Mouse (Mus musculus) left cerebral cortex, postnatal 4 days (tissue): ENCODE measurements around the gene Tbx6. TPM values are rescaled to one million over a fixed set of nuclear protein-coding genes. Genes with fewer than 3 reads are reported as not detected.

Experiments
- DNase-seq: peaks from one replicate; pipeline ENCODE4 v3.0.0-alpha.2; 2022
- intact Hi-C: fragments of 180-260 bp; cut with DNase I; formaldehyde crosslinking; loops from one replicate; pipeline ENCODE4 v1.15.1; 2025
- total RNA-seq, 2 experiments: library from RNA; stranded (reverse); gene quantifications; 2 replicates each; pipeline ENCODE4 v1.2.3; 2021

Tbx6 gene
- total RNA-seq, 2 experiments from 2014 or later, result 0.40 to 0.58 TPM

DNA sequence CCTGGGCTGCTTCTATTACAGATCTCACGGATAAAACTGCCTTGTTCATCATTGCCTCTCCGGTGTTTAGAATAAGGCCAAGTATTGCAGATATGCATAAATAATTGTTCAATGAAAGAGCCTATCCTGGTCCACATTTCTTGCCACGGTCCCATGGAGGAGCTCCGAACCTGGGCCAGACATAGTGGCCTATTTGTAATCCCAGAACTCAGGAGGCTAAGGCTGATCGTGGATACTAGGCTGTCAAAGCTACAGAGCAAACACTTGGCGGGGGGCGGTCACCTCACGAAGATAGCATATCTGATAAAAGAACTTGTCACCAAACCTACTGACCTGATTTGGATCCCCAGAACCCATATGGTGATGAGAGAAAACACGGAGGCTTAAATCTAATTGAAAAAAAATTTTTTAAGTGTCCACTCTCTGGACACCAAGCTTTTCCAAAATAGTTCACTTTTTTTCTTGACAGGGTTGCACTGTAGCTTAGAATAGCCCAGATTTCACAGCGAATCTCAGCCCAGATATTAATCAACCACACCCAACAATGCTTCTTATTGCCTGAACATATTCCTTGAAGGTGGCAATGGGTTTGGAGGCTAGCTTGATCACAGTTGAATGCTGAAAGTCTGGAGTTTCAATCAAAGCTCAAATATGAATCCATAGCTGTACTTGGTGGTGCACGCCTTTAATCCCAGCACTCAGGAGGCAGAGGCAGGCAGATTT lies 11.6 kb downstream of the Tbx6 start:
- intact Hi-C loops, result no loop called here
- no peak for DNase-seq

DNA sequence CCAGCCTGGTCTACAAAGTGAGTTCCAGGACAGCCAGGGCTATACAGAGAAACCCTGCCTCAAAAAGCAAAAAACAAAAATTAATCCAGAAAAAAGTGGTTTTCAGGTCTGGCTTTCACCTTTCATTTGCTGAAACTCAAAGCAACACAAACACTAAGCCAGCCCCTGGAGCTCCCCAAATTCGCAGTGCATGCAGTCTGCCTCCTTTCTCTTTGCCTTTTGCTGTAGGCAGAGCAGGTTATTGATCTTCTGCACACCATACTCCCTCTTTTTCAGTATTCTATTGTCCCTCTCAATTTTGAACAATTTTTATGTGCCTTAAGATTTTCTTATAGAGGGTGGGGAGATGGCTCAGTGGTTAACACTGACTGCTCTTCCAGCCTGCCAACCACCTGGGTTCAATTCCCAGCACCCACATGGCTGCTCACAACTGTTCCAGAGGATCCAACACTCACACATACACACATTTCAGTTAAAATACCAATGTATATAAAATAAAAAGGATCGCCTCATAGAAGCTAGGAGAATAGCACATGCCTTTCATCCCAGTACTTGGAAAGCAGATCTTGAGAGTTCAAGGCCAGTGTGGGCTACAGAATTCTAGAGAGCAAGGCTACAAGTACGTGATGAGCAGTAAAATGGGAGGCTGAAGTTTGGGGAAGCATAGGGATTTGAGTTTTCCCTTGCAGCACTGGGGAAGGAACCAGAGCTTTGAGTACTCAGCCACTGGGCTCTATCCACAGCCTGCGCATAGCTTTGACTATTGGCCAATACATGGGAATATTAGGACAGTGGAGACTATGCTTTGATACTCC lies 12.4 kb downstream of the Tbx6 start:
- DNase-seq, result no peak

DNA sequence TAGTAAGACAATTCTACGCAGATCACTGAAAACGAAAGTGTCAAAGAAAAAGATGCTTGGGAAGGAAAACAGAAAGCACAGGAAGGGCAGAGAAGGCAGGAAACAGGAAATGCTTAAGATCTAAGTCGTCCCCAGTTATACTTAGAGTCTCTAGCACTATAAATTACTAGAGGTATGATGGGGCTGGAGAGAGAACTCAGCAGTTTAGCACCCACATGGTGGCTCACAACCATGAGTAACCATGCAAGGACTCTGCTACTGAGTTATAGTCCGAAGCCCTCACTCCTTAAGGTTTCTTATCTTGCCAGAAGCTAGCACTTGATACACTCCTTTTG lies 13.0 kb downstream of the Tbx6 start:
- no peak for DNase-seq
- intact Hi-C loops, result no loop called here

More for the DNA sequence above, 12.4 kb downstream of the Tbx6 start:
- intact Hi-C loops, result no loop called here

DNA sequence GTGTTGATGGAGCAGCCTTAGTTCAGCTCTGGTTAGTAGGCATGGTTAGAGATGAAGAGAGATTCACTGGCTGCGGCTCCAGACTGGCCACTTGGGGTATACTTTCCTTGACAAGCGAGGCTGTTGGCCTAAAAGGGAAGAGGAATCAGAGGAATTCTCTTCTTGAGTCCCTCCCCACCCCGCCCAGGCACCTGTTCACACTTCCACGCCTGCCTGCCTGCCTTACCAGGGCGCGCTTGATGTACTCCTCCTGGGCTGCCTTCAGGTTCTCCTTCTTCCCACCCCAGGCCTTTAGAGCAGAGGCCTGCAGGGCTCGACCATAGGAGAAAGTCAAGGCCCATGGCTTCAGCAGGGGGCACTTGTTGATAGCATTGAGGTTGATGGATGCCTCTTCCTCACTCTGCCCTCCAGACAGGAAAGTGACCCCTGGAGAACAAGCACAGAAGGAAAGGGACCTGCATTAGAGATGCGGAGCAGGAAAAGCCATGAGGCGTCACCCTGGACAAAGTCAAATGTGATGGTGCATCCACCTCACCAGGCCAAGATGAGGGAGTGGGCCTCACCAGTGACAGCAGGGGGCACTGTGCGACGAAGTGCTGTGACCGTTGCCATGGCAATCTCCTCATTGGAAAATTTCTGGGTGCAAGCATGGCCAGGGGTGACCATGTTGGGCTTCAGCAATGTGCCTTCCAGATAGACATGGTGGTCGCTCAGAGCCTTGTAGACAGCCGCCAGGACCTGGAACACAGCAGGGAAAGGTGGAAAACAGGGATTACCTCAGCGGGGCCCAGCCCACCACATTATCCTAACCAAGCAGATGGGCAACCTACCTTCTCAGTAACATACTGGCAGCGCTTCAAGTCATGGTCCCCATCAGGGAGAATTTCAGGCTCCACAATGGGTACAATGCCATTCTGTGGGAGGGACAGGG lies 14.4 kb downstream of the Tbx6 start:
- no peak for DNase-seq
- intact Hi-C loops, result no loop called here

DNA sequence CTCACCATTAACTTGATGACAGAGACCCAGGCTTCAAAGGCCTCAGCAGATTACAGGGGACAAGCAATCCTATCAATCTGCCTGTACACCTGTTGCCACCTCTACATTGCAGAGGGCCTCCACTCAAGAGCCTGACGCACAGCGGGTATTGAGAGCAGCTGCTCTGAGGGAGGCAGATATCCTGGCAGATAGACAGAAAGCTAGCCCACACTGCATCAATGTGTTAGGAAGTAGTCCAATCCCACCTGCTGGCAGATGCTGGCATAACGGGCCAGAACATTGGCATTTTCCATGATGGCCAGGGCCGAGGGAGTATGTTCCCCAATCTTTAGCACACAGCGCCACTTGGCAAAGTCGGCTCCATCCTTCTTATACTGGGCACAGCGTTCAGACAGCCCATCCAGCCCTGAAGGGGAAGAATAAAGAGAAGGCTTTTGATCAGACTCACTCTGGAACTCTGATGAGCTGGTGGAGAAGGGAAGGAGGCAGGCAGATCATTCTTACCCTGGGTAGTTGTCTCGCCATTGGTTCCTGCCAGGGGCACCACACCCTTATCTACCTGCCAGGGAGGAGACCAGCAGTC lies 15.2 kb downstream of the Tbx6 start:
- DNase-seq, result peak; percentile 79
- intact Hi-C loops, result no loop called here

DNA sequence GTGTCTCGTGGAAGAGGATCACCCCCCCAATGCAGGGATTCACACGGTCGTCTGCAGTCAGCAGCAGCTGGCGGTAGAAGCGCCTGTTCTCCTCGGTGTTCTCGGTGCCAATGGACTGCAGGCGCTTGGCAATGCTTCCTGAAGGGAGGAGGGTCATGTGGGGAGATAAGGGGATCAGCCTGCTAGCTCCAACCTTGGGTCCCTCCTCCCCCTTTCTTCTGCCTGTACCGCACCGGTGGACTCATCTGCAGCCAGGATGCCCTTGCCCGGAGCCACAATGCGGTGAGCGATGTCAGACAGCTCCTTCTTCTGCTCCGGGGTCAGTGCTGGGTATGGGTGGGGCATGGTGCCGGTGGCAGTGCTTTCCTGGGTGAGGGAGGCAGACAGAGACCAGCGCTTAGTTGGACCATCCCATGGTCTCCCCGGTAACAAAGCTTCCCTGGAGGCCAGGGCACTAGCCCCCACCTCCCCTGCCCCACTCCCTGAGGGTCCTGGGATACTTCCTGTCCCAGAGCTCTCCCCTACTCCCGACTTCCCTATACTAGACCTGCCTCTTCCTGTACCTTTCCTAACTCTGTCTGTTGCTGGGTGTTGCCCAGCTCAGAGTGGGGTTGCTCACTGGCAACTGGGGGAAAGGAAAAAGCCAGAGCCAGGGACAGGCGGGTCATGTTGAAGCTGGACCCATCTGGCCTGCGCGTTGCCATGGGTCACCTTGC lies 16.3 kb downstream of the Tbx6 start, which contains the start of gene Fam57b:
TSS of gene Fam57b (plus strand) at position 258 of the 716 bp plus-strand sequence.
- intact Hi-C loops, result no loop called here
- peak; percentile 84 for DNase-seq

DNA sequence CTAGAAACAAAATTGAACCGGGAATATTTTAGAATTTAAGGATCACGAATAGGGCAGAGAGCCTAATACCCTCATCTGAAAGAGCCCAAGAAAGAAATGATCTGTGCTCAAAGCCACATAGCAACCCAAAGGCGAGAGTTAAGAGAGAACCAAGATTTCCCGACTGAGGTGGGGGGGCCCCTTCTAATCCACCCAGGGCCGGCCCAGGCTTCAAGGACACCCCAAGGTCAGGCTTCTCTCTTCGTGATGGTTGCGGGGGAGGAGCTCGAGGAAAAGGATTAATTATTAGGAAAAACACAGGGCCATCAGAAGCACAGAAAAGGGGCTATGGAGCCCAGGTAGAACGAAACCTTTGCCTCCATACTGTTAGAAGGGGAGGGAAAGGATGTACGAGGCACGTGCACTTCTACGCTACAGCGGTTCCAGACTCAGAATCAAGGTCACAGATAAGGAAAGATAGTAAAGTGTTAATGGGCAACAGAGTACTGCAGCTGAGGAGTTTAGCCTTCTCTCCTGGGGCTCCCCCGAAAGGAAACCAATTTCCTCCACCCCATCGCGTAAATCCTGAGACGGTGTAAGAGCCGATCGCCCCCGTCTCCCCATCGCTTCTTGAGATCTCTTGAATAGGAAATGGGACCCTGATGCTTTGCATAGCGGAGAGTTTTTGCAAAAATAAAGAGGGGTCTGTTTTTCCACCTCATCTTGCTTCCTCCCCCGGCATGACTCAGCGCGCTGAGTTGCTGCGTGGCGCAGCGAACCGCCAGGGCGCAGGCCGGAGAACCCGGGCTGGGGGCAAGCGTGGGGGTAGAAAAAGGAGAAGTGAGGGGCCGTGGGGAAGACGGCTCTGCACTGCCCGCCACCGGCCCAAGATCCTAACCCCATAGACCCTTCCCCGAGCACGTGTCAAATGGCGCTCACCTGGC lies 17.1 kb downstream of the Tbx6 start:
- intact Hi-C loops, result no loop called here
- no peak for DNase-seq

DNA sequence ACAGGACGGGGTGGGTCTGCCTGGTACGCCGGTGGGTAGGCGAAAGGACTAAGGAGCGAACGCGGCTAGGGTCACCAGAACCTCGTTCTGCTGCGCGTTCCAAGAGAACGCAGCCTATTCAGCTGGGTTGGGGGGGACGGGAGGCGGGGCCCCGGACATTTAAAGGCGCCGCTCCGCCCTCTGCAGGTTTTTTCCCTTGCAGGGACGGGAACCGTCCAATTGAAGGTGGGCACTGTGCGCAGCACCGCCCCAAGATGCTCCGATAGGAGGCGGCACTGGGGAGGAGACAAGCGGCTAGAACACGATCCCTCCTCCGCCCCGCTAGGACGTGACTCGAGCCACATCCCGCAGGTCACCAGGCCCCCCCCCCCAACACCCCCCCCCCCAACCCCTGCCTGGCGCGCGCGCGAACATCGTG lies 17.8 kb downstream of the Tbx6 start:
- DNase-seq, result peak; percentile 97
- intact Hi-C loops, result no loop called here

DNA sequence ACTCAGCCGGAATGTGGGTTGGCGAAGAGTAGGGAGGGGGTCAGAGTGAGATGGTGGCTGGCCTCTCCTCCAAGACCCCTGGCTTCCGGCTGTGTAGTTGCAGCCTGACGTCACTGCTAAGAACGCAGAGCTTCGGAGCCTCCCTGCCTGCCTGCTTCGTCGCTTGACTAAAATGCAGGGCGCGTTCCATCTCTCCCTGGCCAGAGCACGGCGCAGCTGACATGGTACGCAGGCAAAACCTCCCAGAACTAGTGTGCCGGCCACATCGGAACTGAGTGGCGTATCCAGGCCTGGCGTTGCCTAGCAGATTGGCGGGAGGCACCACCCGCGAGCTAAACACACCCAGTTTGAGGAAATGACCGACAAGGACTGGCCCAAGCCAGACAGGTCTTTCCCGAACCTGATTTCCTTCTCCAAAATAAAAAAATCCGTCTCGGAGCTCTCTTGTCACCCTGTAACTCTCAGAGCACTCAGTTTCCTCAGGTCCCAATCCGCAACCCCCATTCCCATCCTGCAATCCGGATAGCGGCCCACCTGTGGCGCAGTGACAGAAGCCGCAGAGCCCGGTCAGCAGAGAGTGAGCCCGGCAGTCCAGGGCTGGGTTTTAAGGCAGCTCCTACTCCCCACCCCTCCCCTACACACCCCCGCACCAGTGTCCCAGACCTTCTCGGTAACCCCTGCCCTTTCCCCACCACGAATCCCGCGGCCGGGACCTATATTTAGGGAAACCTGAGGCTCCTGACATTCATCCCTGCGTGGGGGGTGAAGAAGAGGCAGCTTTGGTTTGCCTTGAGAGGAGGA lies 18.4 kb downstream of the Tbx6 start:
- intact Hi-C loops, result no loop called here
- DNase-seq, result peak; percentile 49

DNA sequence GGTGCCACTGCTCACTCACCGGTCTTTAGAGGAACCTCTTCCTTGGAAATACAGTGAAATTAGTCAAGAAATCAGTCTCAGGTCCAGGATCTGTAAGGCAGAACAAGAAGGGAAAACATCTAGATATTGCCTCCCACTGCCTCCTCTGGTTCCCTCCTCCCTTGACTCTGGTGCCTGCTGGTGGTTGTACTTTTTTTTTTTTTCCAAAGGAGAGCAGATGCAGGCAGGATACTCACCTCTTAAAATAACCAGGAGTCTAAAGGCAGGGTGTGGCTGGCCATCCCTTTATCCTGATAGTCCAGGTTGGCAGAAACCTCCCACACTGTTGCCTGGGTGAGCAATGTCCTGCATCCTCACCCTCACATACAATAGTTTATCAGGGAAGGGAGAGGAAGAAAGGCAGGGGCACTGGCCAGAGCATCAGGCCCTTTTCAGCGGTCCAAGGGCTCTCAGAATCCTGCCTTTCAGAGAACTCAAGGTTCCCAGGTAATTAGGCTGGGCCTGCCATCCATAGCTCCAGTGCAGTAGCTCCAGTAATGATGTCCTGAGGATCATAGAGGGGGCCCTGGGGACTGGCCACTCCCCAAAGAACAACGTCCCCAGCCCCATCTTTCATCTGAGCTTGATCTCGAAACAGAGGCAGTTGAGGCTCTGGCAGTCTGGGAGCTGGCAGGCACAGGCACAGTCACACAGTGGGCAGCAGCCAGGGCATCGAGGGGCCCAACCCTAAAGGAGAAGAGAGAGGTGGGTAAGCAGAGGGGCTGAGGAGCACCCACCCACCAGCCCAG lies 19.2 kb downstream of the Tbx6 start:
- DNase-seq, result no peak
- intact Hi-C loops, result no loop called here

DNA sequence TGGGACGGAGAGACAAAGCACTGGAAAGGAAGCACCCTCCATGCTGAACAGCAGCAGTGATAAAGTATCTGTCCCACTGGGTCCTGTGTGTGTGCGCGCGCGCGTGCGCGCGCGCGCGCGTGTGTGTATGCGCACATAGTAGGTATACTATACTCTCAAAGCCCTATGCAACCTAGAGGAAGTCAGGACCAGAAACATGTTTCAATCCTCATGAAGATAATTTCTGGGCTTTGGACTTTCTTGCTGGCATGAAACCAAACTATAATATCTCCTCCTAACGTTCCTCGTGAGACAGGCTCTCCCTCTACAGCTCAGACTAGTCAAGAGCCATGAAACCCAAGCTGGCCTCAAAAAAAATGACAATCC lies 19.8 kb downstream of the Tbx6 start:
- no peak for DNase-seq
- intact Hi-C loops, result no loop called here

DNA sequence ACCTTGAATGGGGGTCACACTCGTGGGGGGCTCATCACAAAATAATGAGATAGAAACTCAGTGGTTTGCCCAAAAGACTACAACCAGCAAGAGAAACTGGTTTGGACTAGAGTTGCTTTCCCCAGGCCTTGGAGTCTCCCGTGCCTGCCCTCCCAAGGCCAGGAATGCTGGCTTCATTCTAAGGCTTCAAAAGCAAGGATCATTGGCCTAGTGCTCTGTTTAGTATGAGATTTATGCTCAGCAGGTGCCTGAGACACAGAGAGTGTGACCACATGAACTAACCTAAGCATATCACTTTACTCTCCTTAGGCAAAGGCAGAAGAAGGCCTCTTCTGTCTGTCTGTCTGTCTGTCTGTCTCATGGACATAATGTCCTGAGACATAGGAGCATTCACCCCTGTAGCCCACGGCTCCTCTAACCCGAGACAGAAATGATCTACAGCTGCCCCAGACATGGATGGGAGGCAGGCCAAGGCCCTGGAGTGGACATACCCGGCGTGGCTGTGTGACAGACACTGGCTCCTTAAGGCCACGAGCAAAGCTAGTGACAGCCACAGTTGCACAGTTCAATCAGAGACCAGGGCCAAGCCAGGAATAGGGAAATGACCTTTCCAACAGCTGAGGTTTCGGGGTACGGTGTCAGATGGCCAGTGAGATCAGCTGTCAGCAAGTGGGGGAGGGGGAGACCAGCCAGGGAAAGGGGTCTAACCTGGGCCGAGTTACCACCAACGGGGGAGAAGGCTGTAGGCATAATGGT lies 21.0 kb downstream of the Tbx6 start:
- DNase-seq, result no peak
- intact Hi-C loops, result no loop called here

DNA sequence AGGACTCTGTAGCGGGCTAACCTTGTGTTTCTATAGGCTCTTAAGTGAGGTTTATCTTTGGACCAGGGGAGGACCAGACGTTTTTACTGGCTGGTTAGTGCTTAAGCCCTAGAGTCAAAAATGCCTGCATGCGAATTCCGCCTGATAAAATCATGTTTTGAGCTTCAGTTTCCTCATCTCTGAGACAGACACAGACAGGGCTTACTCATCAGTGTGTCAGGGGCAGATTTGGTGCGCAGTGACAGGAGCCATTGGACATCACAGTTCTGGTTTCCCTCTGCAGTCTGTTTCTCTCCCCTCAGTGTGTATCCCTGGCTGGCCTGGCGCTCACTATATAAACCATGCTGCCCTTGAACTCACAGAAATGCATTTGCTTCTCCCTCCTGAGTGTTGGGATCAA lies 21.9 kb downstream of the Tbx6 start:
- no peak for DNase-seq
- intact Hi-C loops, result no loop called here

DNA sequence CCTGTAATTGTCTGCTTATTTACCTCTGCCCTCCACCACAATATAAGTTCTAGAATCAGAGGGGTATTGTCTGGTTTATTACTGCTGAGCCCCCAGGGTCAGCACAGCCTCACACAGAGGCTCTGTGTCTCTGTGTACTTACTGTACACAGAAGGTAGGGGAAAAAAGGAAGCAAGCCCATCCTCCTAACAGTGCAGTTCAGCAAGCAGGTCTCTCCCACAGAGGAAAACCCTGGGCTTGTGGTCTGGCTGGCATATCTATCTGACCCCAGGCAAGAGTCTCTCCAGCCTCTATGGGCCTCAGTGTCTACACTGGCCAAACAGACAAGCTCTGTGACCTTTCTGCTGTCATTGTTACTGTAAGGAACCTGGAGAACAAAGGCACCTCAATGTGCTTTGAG lies 22.5 kb downstream of the Tbx6 start:
- DNase-seq, result no peak
- intact Hi-C loops, result no loop called here

DNA sequence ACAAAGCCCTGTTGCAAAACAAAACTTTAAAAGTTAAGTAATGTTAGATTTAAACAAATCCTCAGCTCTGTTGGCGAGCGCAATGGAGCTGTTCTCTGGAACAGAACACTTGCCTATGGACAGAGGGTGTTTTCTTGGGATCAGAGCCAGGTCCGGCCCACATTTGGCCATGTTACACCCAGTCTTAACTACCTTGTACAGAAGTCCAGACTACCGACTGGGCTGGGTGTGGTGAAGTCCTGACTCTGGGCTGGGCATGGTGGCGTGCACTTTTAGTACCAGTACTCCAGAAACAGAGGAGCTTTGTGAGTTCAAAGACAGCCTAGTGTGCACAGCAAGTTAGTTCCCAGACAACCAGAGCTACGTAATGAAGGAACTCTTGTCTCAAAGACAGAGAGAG lies 25.7 kb downstream of the Tbx6 start:
- intact Hi-C loops, result no loop called here
- DNase-seq, result no peak

DNA sequence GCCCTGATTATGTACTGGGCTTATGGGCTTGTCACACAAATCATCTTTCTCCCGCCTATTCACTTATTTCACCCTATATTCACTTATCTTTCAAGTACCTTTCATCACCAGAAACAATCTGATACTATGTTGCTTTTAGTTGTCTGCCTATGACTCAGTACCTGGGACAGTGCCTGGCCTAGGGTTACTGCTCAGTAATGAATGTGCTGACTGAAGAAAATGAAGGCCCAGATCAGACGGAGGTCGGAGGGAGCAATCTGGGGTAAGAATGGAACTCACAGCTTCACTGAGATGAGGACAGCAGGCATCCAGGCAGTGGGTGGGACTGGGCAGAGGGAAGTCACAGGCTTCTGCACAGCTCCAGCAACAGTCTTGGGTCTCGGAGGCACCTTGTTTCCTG lies 26.1 kb downstream of the Tbx6 start:
- intact Hi-C loops, result no loop called here
- no peak for DNase-seq
